Mouse (Mus musculus) MEL (cell line): ENCODE measurements around the gene Kifc5b. TPM values are rescaled to one million over a fixed set of nuclear protein-coding genes. Genes with fewer than 3 reads are reported as not detected.
"Not testable (repeated sequence)": the region's sequence is repeated elsewhere in the genome, so short reads cannot be mapped to it uniquely, and the experiment has no call there.

Experiments used
- DNase-seq: peaks from one replicate; pipeline ENCODE4 v3.0.0; 2011; ENCODE audit warnings: low read depth, low spot score
- H3K27ac ChIP-seq: 2 replicates; pipeline ENCODE4 v1.5.1; 2012; ENCODE audit warnings: low read depth, mild to moderate bottlenecking, control low read depth, low read length, moderate library complexity; ENCODE audit not compliant: control insufficient read depth
- H3K27me3 ChIP-seq, 2 experiments: fragments of 150-350 bp in 1 of 2; sonication (generic) in 1 of 2; 2 replicates each; pipeline ENCODE4 v1.6.1; 2012; ENCODE audit warnings: low read length in 2 of 2, mild to moderate bottlenecking in 2 of 2, improper control_type of control experiment in 1 of 2, moderate library complexity in 1 of 2; ENCODE audit not compliant: insufficient read depth in 2 of 2, control insufficient read depth in 1 of 2
- H3K36me3 ChIP-seq, 2 experiments: 2 replicates each; pipeline ENCODE4 v1.6.1; 2012 to 2014; ENCODE audit warnings: low read length in 2 of 2, improper control_type of control experiment in 1 of 2, inconsistent platforms in 1 of 2, mild to moderate bottlenecking in 1 of 2; ENCODE audit not compliant: insufficient read depth in 2 of 2, control insufficient read depth in 1 of 2
- H3K4me1 ChIP-seq, 2 experiments: fragments of 150-350 bp in 1 of 2; sonication (generic) in 1 of 2; 2 replicates each; pipeline ENCODE4 v1.6.1; 2012; ENCODE audit warnings: low read length in 2 of 2, improper control_type of control experiment in 1 of 2, mild to moderate bottlenecking in 1 of 2; ENCODE audit not compliant: insufficient read depth in 2 of 2, control insufficient read depth in 1 of 2
- H3K4me3 ChIP-seq, 2 experiments: fragments of 150-350 bp in 1 of 2; sonication (generic) in 1 of 2; 2 replicates each; pipeline ENCODE4 v1.5.1; 2012; ENCODE audit warnings: low read depth in 2 of 2, low read length in 2 of 2, mild to moderate bottlenecking in 2 of 2, moderate library complexity in 2 of 2, control low read depth in 1 of 2, improper control_type of control experiment in 1 of 2; ENCODE audit not compliant: control insufficient read depth in 1 of 2, insufficient read depth in 1 of 2
- H3K79me2 ChIP-seq: 2 replicates; pipeline ENCODE4 v1.6.1; 2012; ENCODE audit warnings: mild to moderate bottlenecking, low read length, moderate library complexity; ENCODE audit not compliant: control insufficient read depth, poor library complexity, insufficient read depth
- H3K9ac ChIP-seq: 2 replicates; pipeline ENCODE4 v1.6.1; 2012; ENCODE audit warnings: low read depth, mild to moderate bottlenecking, control low read depth, low read length, moderate library complexity; ENCODE audit not compliant: control insufficient read depth, poor library complexity, severe bottlenecking
- H3K9me3 ChIP-seq: fragments of 150-350 bp; sonication (generic); replicated peaks from 2 replicates; pipeline ENCODE4 v1.6.1; 2012; ENCODE audit warnings: mild to moderate bottlenecking, low read length, improper control_type of control experiment, moderate library complexity; ENCODE audit not compliant: insufficient read depth
- CHD1 ChIP-seq: IDR thresholded peaks from 2 replicates; pipeline ENCODE4 v1.6.1; 2012; ENCODE audit warnings: low read depth, mild to moderate bottlenecking, inconsistent platforms, low read length, improper control_type of control experiment
- CHD2 ChIP-seq: IDR thresholded peaks from 2 replicates; pipeline ENCODE4 v1.6.1; 2011; ENCODE audit warnings: low read length, improper control_type of control experiment
- CTCF ChIP-seq, 3 experiments: IDR thresholded peaks in 2 of 3; conservative IDR thresholded peaks in 1 of 3; 2 replicates each; pipeline ENCODE4 v1.5.1; 2011 to 2012; ENCODE audit warnings: low read length in 3 of 3, low read depth in 2 of 3, mild to moderate bottlenecking in 2 of 3, improper control_type of control experiment in 1 of 3, inconsistent platforms in 1 of 3, mixed read lengths in 1 of 3, moderate library complexity in 1 of 3; ENCODE audit not compliant: control insufficient read depth in 1 of 3, insufficient read depth in 1 of 3, poor library complexity in 1 of 3, severe bottlenecking in 1 of 3
- E2F4 ChIP-seq: IDR thresholded peaks from 2 replicates; pipeline ENCODE4 v1.6.1; 2011; ENCODE audit warnings: low read depth, low read length, improper control_type of control experiment, borderline replicate concordance
- EP300 ChIP-seq, 2 experiments: IDR thresholded peaks; 2 replicates each; pipeline ENCODE4 v1.6.1; 2011; ENCODE audit warnings: improper control_type of control experiment in 2 of 2, low read length in 2 of 2, low read depth in 1 of 2, mild to moderate bottlenecking in 1 of 2
- GATA1 ChIP-seq: IDR thresholded peaks from 2 replicates; pipeline ENCODE4 v1.6.1; 2011; ENCODE audit warnings: low read depth, low read length, improper control_type of control experiment
- MAX ChIP-seq: IDR thresholded peaks from 2 replicates; pipeline ENCODE4 v1.6.1; 2011; ENCODE audit warnings: low read length, improper control_type of control experiment
- MEF2A ChIP-seq: IDR thresholded peaks from 2 replicates; pipeline ENCODE4 v1.6.1; 2014; ENCODE audit warnings: low read depth, mild to moderate bottlenecking, inconsistent platforms, low read length, improper control_type of control experiment; ENCODE audit not compliant: poor library complexity, insufficient replicate concordance, severe bottlenecking; ENCODE audit errors: extremely low read depth
- MXI1 ChIP-seq: IDR thresholded peaks from 2 replicates; pipeline ENCODE4 v1.6.1; 2011; ENCODE audit warnings: mild to moderate bottlenecking, low read depth, low read length, improper control_type of control experiment
- NRF1 ChIP-seq: IDR thresholded peaks from 2 replicates; pipeline ENCODE4 v1.6.1; 2014; ENCODE audit warnings: low read depth, mild to moderate bottlenecking, inconsistent platforms, low read length, improper control_type of control experiment, moderate library complexity; ENCODE audit not compliant: poor library complexity, insufficient read depth, severe bottlenecking
- POLR2A ChIP-seq, 2 experiments: IDR thresholded peaks; 2 replicates each; pipeline ENCODE4 v1.6.1; 2011 to 2012; ENCODE audit warnings: low read length in 2 of 2, mild to moderate bottlenecking in 2 of 2, control low read depth in 1 of 2, improper control_type of control experiment in 1 of 2, low read depth in 1 of 2, moderate library complexity in 1 of 2; ENCODE audit not compliant: control insufficient read depth in 1 of 2, insufficient read depth in 1 of 2, poor library complexity in 1 of 2
- POLR2AphosphoS2 ChIP-seq: IDR thresholded peaks from 2 replicates; pipeline ENCODE4 v1.6.1; 2011; ENCODE audit warnings: low read length, improper control_type of control experiment
- POLR2AphosphoS5 ChIP-seq: IDR thresholded peaks from 2 replicates; pipeline ENCODE4 v1.6.1; 2012; ENCODE audit warnings: low read depth, borderline replicate concordance, mild to moderate bottlenecking, inconsistent platforms, low read length, moderate library complexity, mixed read lengths
- RCOR1 ChIP-seq: IDR thresholded peaks from 2 replicates; pipeline ENCODE4 v1.6.1; 2012; ENCODE audit warnings: low read depth, mild to moderate bottlenecking, inconsistent platforms, low read length, improper control_type of control experiment
- SIN3A ChIP-seq: IDR thresholded peaks from 2 replicates; pipeline ENCODE4 v1.6.1; 2012; ENCODE audit warnings: low read length, improper control_type of control experiment, inconsistent platforms
- TAL1 ChIP-seq: IDR thresholded peaks from 2 replicates; pipeline ENCODE4 v1.6.1; 2012; ENCODE audit warnings: mild to moderate bottlenecking, inconsistent platforms, low read length, moderate library complexity, mixed read lengths
- TBP ChIP-seq: IDR thresholded peaks from 2 replicates; pipeline ENCODE4 v1.8.0; 2011; ENCODE audit warnings: low read depth, low read length, improper control_type of control experiment
- USF2 ChIP-seq, 2 experiments: IDR thresholded peaks; 2 replicates each; pipeline ENCODE4 v1.6.1; 2011 to 2012; ENCODE audit warnings: improper control_type of control experiment in 2 of 2, low read length in 2 of 2, borderline replicate concordance in 1 of 2, inconsistent platforms in 1 of 2, low read depth in 1 of 2, mild to moderate bottlenecking in 1 of 2; ENCODE audit not compliant: insufficient read depth in 1 of 2
- ZMIZ1 ChIP-seq: IDR thresholded peaks from 2 replicates; pipeline ENCODE4 v1.6.1; 2012; ENCODE audit warnings: low read depth, mild to moderate bottlenecking, inconsistent platforms, low read length, improper control_type of control experiment, moderate library complexity
- ZNF384 ChIP-seq: IDR thresholded peaks from 2 replicates; pipeline ENCODE4 v1.6.1; 2012; ENCODE audit warnings: low read depth, mild to moderate bottlenecking, inconsistent platforms, low read length, improper control_type of control experiment
- polyA plus RNA-seq, 2 experiments: library from polyadenylated mRNA; stranded (reverse) in 1 of 2; unstranded in 1 of 2; fragments of >175 nt in 1 of 2; fragments of >200 nt in 1 of 2; gene quantifications; 2 replicates each; pipeline versions ENCODE4 v1.2.1 to v1.2.4; 2012; ENCODE audit warnings: low replicate concordance in 2 of 2, low read depth in 1 of 2; ENCODE audit not compliant: insufficient read length in 2 of 2, insufficient read depth in 1 of 2, missing spikeins in 1 of 2
- total RNA-seq: library from RNA; depleted of rRNA; stranded (reverse); fragments of 300-350 nt; gene quantifications from 2 replicates; pipeline ENCODE4 v1.2.3, GENCODE M21; 2012

The Kifc5b gene
- total and polyA plus RNA-seq, 3 experiments = 10.6 to 111 (median 45.4) TPM

GRCm38 (mm10) chr17:26977354-26977753 is 60.5 kb downstream of the Kifc5b start:
- not testable (repeated sequence) for H3K4me3 ChIP-seq, H3K9ac ChIP-seq, H3K27me3 ChIP-seq, H3K9me3 ChIP-seq, DNase-seq, H3K27ac ChIP-seq
- peak in 2 of 3 experiments; percentile 14 to 18; a peak in 2 of 6 replicates for TF ChIP-seq CTCF (IDR thresholded peaks at IDR 0.05 in 2 of 3, conservative IDR thresholded peaks at IDR 0.05 in 1 of 3; ENCODE audit: control insufficient read depth in 1 of 3, insufficient read depth in 1 of 3, low read depth in 2 of 3, low read length in 3 of 3, poor library complexity in 1 of 3, severe bottlenecking in 1 of 3)
- H3K79me2 ChIP-seq = peaks cover 36% of the 10 kb centered on the region
- H3K4me1 ChIP-seq = peaks cover 8 to 47% of the 10 kb centered on the region in 2 experiments
- peaks cover 3 to 48% of the 10 kb centered on the region in 2 experiments; a peak in 3 of 4 replicates for H3K36me3 ChIP-seq

DNA sequence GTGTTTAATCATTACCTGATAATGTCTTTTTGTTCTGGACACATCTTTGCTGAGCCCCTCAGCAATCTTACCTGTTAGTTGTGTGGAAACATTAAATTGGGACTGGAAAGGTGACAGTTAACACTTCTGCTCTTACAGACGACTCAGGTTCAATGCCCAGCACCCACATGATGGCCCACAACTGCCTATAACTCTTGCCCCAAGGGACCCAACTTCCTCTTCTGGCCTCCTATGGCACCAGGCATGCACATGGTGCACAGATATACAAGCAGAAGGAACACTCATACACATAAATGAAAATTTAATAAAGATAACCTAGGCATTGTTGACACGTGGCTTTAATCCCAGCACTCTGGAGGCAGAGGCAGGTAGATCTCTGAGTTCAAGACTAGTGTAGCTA is 62.5 kb downstream of the Kifc5b start:
- Histone ChIP-seq H3K79me2 (peaks cover 18% of the 10 kb centered on the region), H3K27ac (no peak overlapping the region), H3K4me3 (no peak overlapping the region), H3K36me3 (peaks cover 3 to 41% of the 10 kb centered on the region in 2 experiments; a peak in 3 of 4 replicates), H3K9me3 (no peaks in the 10 kb centered on the region), H3K4me1 (peaks cover 8 to 38% of the 10 kb centered on the region in 2 experiments), H3K9ac (no peak overlapping the region), H3K27me3 (no peaks in the 10 kb centered on the region)
- peak; percentile 62 for DNase-seq
- TF ChIP-seq ZNF384 = no peak
- TF ChIP-seq POLR2AphosphoS2 = no peak
- TF ChIP-seq E2F4 = no peak
- no peak for TF ChIP-seq TAL1
- TF ChIP-seq NRF1 = no peak
- TF ChIP-seq TBP = no peak
- TF ChIP-seq MAX = no peak; the same call in 1 of the 2 replicates
- TF ChIP-seq GATA1 = no peak
- peak in 1 of 2 experiments; percentile 17; a peak in 1 of 4 replicates for TF ChIP-seq POLR2A (IDR thresholded peaks at IDR 0.05; ENCODE audit: control insufficient read depth in 1 of 2, insufficient read depth in 1 of 2, low read depth in 1 of 2, low read length in 2 of 2, poor library complexity in 1 of 2)
- peak; percentile 44; the same call in 1 of the 2 replicates for TF ChIP-seq MXI1
- TF ChIP-seq CHD1 = no peak
- TF ChIP-seq EP300 (IDR thresholded peaks at IDR 0.05; ENCODE audit: low read depth in 1 of 2, low read length in 2 of 2) = no peak; a peak in 1 of 4 replicates
- peak; percentile 35; the same call in 1 of the 2 replicates for TF ChIP-seq SIN3A
- no peak for TF ChIP-seq MEF2A
- no peak for TF ChIP-seq CHD2
- no peak for TF ChIP-seq ZMIZ1
- no peak for TF ChIP-seq USF2 (IDR thresholded peaks at IDR 0.05; ENCODE audit: borderline replicate concordance in 1 of 2, insufficient read depth in 1 of 2, low read depth in 1 of 2, low read length in 2 of 2)
- TF ChIP-seq RCOR1 = no peak
- no peak for TF ChIP-seq POLR2AphosphoS5
